Mouse (Mus musculus) hindbrain, postnatal 0 days (tissue): ENCODE measurements around the gene Satb2. TPM values are rescaled to one million over a fixed set of nuclear protein-coding genes. Genes with fewer than 3 reads are reported as not detected.

Experiments used
- ATAC-seq: fragments of 200-750 bp; cut with Nextera tagmentation; 2 replicates; pipeline ENCODE4 v1.8.0; 2017; ENCODE audit warnings: mild to moderate bottlenecking, moderate TSS enrichment, moderate library complexity
- DNase-seq: peaks from one replicate; pipeline ENCODE4 v3.0.0-alpha.2; 2015; ENCODE audit warnings: low spot score
- H3K27ac ChIP-seq: fragments of 300-500 bp; sonication (generic); 2 replicates; pipeline ENCODE4 v1.5.1; 2014; ENCODE audit warnings: mild to moderate bottlenecking
- H3K27me3 ChIP-seq: fragments of 300-500 bp; sonication (generic); 2 replicates; pipeline ENCODE4 v1.6.1; 2014; ENCODE audit warnings: low read length, mixed read lengths; ENCODE audit not compliant: insufficient read depth
- H3K36me3 ChIP-seq: fragments of 300-500 bp; sonication (generic); 2 replicates; pipeline ENCODE4 v1.6.1; 2014; ENCODE audit warnings: low read length, mixed read lengths; ENCODE audit not compliant: insufficient read depth
- H3K4me1 ChIP-seq: fragments of 300-500 bp; sonication (generic); 2 replicates; pipeline ENCODE4 v1.6.1; 2014; ENCODE audit warnings: antibody characterized with exemption, low read length, mixed read lengths; ENCODE audit not compliant: insufficient read depth
- H3K4me2 ChIP-seq: fragments of 300-500 bp; sonication (generic); 2 replicates; pipeline ENCODE4 v1.6.1; 2014; ENCODE audit warnings: low read depth, mild to moderate bottlenecking, low read length, moderate library complexity, mixed read lengths
- H3K4me3 ChIP-seq: fragments of 300-500 bp; sonication (generic); 2 replicates; pipeline ENCODE4 v1.5.1; 2014; ENCODE audit warnings: low read length
- H3K9ac ChIP-seq: fragments of 300-500 bp; sonication (generic); replicated peaks from 2 replicates; pipeline ENCODE4 v1.6.1; 2014; ENCODE audit warnings: mild to moderate bottlenecking, low read length, moderate library complexity, mixed read lengths
- H3K9me3 ChIP-seq: fragments of 300-500 bp; sonication (generic); 2 replicates; pipeline ENCODE4 v1.6.1; 2016; ENCODE audit warnings: low read length, mixed read lengths
- CTCF ChIP-seq: IDR thresholded peaks from 2 replicates; pipeline ENCODE4 v1.5.1; 2016; ENCODE audit warnings: antibody characterized with exemption, control low read depth, low read depth
- WGBS: fragments of 180-500 bp; shearing (Covaris S2); extraction: QIAGEN DNeasy Blood & Tissue Kit; methylation state at CpG from one replicate; pipeline ENCODE4 v1.1.7; 2014; 5-methylcytosine and 5-hydroxymethylcytosine counted together
- polyA plus RNA-seq: library from polyadenylated mRNA; unstranded; fragments of >200 nt; fragmentation: Nextera tagmentation; extraction: Ambion mirVana; gene quantifications from 2 replicates; pipeline ENCODE4 v1.2.1, GENCODE M21; 2015
- total RNA-seq: library from RNA; depleted of rRNA; stranded (reverse); fragments of >200 nt; gene quantifications from 2 replicates; pipeline ENCODE4 v1.2.3, GENCODE M21; 2014; rRNA removed

The Satb2 gene
- 1.7 and 3.4 TPM in 2 replicates for total RNA-seq
- polyA plus RNA-seq = 1.1 TPM in 2 replicates

- no peak within 1 kb of the TSS for H3K27ac ChIP-seq
- no peaks in the 10 kb centered on the region for H3K9me3 ChIP-seq
- H3K36me3 ChIP-seq = no peaks in the 10 kb centered on the region
- H3K4me1 ChIP-seq = peaks cover 4% of the 10 kb centered on the region
- no peak for TF ChIP-seq CTCF
- H3K9ac ChIP-seq = no peak within 1 kb of the TSS
- no peak for ATAC-seq
- peak within 1 kb of the TSS; percentile 27 for H3K4me3 ChIP-seq
- DNase-seq = no peak
- WGBS = 4% methylated on average over 19 of the region's 19 CpGs
- H3K27me3 ChIP-seq = peaks cover 63% of the 10 kb centered on the region
- peak within 1 kb of the TSS; percentile 52 for H3K4me2 ChIP-seq
Measured at GRCm38 (mm10) chr1:56978151-56978700, at the start of gene Satb2. Gene Satb2 (minus strand): TSS chr1:56978650.

DNA sequence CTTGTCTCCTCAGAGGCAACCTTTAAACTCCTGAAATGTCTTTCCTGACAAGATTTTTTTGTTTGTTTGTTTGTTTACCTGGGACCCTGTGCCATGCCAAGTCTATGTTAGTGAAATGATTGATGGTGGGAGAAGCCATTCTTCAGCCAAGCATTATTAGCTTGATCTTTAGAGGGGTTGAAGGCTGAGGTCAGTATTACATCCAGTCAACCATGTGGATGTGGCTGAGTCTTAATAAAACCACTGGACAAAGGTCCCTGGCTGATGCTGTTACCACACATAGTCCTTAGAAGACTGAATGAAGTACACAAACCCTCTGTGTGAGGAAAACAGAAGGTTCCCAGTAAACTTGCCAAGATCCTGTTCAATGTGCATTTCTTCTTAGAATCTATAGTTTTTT lies 40.5 kb upstream of the Satb2 start:
- H3K27me3 ChIP-seq = no peaks in the 10 kb centered on the region
- no peaks in the 10 kb centered on the region for H3K9me3 ChIP-seq
- H3K27ac ChIP-seq = no peak overlapping the region
- H3K36me3 ChIP-seq = no peaks in the 10 kb centered on the region
- no peak for TF ChIP-seq CTCF
- H3K4me2 ChIP-seq = no peak overlapping the region
- no peak for DNase-seq
- no peak overlapping the region for H3K9ac ChIP-seq
- ATAC-seq = no peak
- H3K4me1 ChIP-seq = no peaks in the 10 kb centered on the region
- no peak overlapping the region for H3K4me3 ChIP-seq

GRCm38 (mm10) chr1:57013856-57014255 lies 35.4 kb upstream of the Satb2 start:
- no peaks in the 10 kb centered on the region for H3K4me1 ChIP-seq
- H3K4me3 ChIP-seq = no peak overlapping the region
- H3K9ac ChIP-seq = no peak overlapping the region
- ATAC-seq = no peak
- no peak overlapping the region for H3K27ac ChIP-seq
- no peaks in the 10 kb centered on the region for H3K27me3 ChIP-seq
- no peak for TF ChIP-seq CTCF
- DNase-seq = no peak
- no peaks in the 10 kb centered on the region for H3K36me3 ChIP-seq
- H3K9me3 ChIP-seq = no peaks in the 10 kb centered on the region
- no peak overlapping the region for H3K4me2 ChIP-seq

DNA sequence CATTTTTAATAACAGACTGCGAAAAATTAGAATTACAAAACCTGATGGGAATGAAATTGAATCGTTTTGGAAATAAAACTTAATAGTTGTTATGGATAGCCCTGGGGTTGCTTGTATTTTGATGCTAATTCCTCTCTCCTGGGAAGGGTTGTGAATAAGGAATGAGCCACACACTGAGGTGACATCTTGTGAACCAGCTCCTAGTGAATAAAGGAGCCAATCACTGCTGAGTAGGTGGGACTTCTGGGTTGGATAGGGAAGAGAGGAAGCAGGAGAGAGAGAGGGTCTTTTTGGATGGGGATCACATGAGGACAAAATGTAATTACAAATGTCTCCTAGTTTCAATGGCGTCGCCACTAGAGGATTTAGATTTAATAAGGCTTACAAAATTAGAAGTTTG lies 30.7 kb upstream of the Satb2 start:
- H3K9me3 ChIP-seq = no peaks in the 10 kb centered on the region
- H3K4me1 ChIP-seq = no peaks in the 10 kb centered on the region
- no peaks in the 10 kb centered on the region for H3K27me3 ChIP-seq
- H3K9ac ChIP-seq = no peak overlapping the region
- H3K27ac ChIP-seq = no peak overlapping the region
- no peak overlapping the region for H3K4me2 ChIP-seq
- TF ChIP-seq CTCF = no peak
- DNase-seq = no peak
- WGBS = 63% methylated on average over 4 of the region's 4 CpGs
- ATAC-seq = no peak
- H3K36me3 ChIP-seq = no peaks in the 10 kb centered on the region
- no peak overlapping the region for H3K4me3 ChIP-seq

- H3K4me2 ChIP-seq = no peak overlapping the region
- no peak for ATAC-seq
- no peak for DNase-seq
Measured at GRCm38 (mm10) chr1:56995041-56995440, 16.6 kb upstream of the Satb2 start.

DNA sequence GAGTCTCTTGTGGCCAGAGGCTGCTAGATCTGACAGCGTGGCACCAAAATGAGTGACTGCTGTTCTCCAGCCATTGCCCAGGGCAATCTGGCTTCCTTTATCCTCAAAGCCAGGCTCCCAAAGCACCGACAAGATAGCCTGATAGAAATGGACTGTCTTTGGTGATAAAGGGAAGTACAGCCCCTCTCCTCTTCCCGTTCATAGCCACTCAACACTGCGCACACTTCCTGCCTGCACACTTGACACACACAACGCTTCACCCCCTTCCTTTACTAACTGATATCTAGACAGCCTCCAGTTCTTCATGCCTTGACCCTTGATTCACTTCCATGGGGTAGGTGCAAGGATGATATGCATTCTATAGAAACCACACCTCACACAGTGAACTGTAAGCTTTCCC lies 13.9 kb upstream of the Satb2 start:
- 74% methylated on average over 5 of the region's 5 CpGs for WGBS

More at GRCm38 (mm10) chr1:56995041-56995440, 16.6 kb upstream of the Satb2 start:
- H3K9me3 ChIP-seq = no peaks in the 10 kb centered on the region
- H3K27ac ChIP-seq = no peak overlapping the region
- no peaks in the 10 kb centered on the region for H3K27me3 ChIP-seq
- TF ChIP-seq CTCF = no peak
- WGBS = 76% methylated on average over 2 of the region's 2 CpGs
- no peaks in the 10 kb centered on the region for H3K4me1 ChIP-seq
- no peak overlapping the region for H3K4me3 ChIP-seq
- H3K36me3 ChIP-seq = no peaks in the 10 kb centered on the region
- H3K9ac ChIP-seq = no peak overlapping the region

GRCm38 (mm10) chr1:56991613-56992012 lies 13.2 kb upstream of the Satb2 start:
- H3K9me3 ChIP-seq = no peaks in the 10 kb centered on the region
- no peak overlapping the region for H3K9ac ChIP-seq
- H3K27ac ChIP-seq = no peak overlapping the region
- ATAC-seq (no peak), DNase-seq (no peak)
- H3K4me2 ChIP-seq = no peak overlapping the region
- H3K4me3 ChIP-seq = no peak overlapping the region
- H3K4me1 ChIP-seq = no peaks in the 10 kb centered on the region
- WGBS = 55% methylated on average over 4 of the region's 4 CpGs
- no peaks in the 10 kb centered on the region for H3K27me3 ChIP-seq
- no peaks in the 10 kb centered on the region for H3K36me3 ChIP-seq
- TF ChIP-seq CTCF = peak; percentile 20; the same call in 1 of the 2 replicates

More for the DNA sequence above, 13.9 kb upstream of the Satb2 start:
- ATAC-seq (no peak), DNase-seq (no peak)
- Histone ChIP-seq H3K4me2 (no peak overlapping the region), H3K9me3 (no peaks in the 10 kb centered on the region), H3K4me1 (no peaks in the 10 kb centered on the region), H3K9ac (no peak overlapping the region), H3K27ac (no peak overlapping the region), H3K27me3 (no peaks in the 10 kb centered on the region), H3K4me3 (no peak overlapping the region), H3K36me3 (no peaks in the 10 kb centered on the region)
- TF ChIP-seq CTCF = no peak
